Mouse (Mus musculus) embryonic facial prominence, embryonic 14.5 days (tissue): Measurements from ENCODE around the gene Cntn4. TPM values are rescaled to one million over a fixed set of nuclear protein-coding genes. Genes with fewer than 3 reads are reported as not detected.
A peak's percentile ranks its signal among the peaks of the same experiment; 100 is the strongest.

ENCODE experiments used
- ATAC-seq: fragments of 200-750 bp; cut with Nextera tagmentation; 2 replicates; pipeline ENCODE4 v1.8.0; 2017; ENCODE audit warnings: low read depth, moderate number of reproducible peaks, moderate TSS enrichment
- DNase-seq: peaks from one replicate; pipeline ENCODE4 v3.0.0-alpha.2; 2015; ENCODE audit warnings: low spot score
- H3K27ac ChIP-seq: fragments of 300-500 bp; sonication (generic); replicated peaks from 2 replicates; pipeline ENCODE4 v1.5.1; 2014; ENCODE audit warnings: low read depth, mild to moderate bottlenecking, low read length, moderate library complexity
- H3K27me3 ChIP-seq: fragments of 300-500 bp; sonication (generic); replicated peaks from 2 replicates; pipeline ENCODE4 v1.6.1; 2014; ENCODE audit warnings: low read length; ENCODE audit not compliant: control insufficient read depth, insufficient read depth
- H3K36me3 ChIP-seq: fragments of 300-500 bp; sonication (generic); 2 replicates; pipeline ENCODE4 v1.6.1; 2014; ENCODE audit warnings: low read length, mixed read lengths; ENCODE audit not compliant: control insufficient read depth, insufficient read depth
- H3K4me1 ChIP-seq: fragments of 300-500 bp; sonication (generic); 2 replicates; pipeline ENCODE4 v1.6.1; 2014; ENCODE audit warnings: antibody characterized with exemption, low read length; ENCODE audit not compliant: control insufficient read depth, insufficient read depth
- H3K4me2 ChIP-seq: fragments of 300-500 bp; sonication (generic); 2 replicates; pipeline ENCODE4 v1.6.1; 2014; ENCODE audit warnings: low read depth, mild to moderate bottlenecking, low read length, moderate library complexity, mixed read lengths
- H3K4me3 ChIP-seq: fragments of 300-500 bp; sonication (generic); 2 replicates; pipeline ENCODE4 v1.5.1; 2014; ENCODE audit warnings: low read depth, mild to moderate bottlenecking, low read length
- H3K9ac ChIP-seq: fragments of 300-500 bp; sonication (generic); 2 replicates; pipeline ENCODE4 v1.6.1; 2014; ENCODE audit warnings: low read depth, mild to moderate bottlenecking, low read length, moderate library complexity, mixed read lengths
- H3K9me3 ChIP-seq: fragments of 300-500 bp; sonication (generic); 2 replicates; pipeline ENCODE4 v1.6.1; 2016; ENCODE audit warnings: low read length; ENCODE audit not compliant: control insufficient read depth
- WGBS: fragments of 180-500 bp; shearing (Covaris S2); extraction: QIAGEN DNeasy Blood & Tissue Kit; methylation state at CpG from one replicate; pipeline ENCODE4 v1.1.7; 2014; 5-methylcytosine and 5-hydroxymethylcytosine counted together
- polyA plus RNA-seq: library from polyadenylated mRNA; unstranded; fragments of >200 nt; fragmentation: Nextera tagmentation; extraction: Ambion mirVana; gene quantifications from 2 replicates; pipeline ENCODE4 v1.2.1, GENCODE M21; 2014

The Cntn4 gene
- polyA plus RNA-seq, 1 experiment from 2014 or later, result 13.2 TPM

DNA sequence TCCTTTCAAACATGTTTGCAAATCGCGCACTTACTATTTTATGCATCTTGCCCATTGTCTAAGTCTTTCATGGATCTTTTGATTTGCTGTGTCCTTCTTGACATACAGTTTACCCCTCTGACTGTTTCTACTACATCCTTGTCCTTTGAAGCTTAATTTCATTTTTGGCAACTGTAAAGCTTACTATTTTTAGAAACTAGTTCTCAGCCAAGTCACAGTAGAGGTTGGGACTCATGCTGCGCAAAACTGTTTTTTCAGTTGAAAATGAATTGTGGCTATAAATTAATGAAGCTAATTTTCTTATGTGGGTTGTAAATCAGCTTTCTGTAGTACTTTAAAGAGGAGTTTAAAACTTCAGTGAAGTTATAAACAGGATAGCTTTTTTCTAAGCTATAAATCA is 585.9 kb downstream of the Cntn4 start:
- Histone ChIP-seq H3K36me3 (no peaks in the 10 kb centered on the region), H3K4me1 (no peaks in the 10 kb centered on the region), H3K27me3 (no peaks in the 10 kb centered on the region), H3K9me3 (no peaks in the 10 kb centered on the region), H3K27ac (no peak overlapping the region), H3K9ac (no peak overlapping the region), H3K4me3 (no peak overlapping the region), H3K4me2 (no peak overlapping the region)
- 88% methylated on average over 3 of the region's 3 CpGs for WGBS
- DNase-seq (no peak), ATAC-seq (no peak)

DNA sequence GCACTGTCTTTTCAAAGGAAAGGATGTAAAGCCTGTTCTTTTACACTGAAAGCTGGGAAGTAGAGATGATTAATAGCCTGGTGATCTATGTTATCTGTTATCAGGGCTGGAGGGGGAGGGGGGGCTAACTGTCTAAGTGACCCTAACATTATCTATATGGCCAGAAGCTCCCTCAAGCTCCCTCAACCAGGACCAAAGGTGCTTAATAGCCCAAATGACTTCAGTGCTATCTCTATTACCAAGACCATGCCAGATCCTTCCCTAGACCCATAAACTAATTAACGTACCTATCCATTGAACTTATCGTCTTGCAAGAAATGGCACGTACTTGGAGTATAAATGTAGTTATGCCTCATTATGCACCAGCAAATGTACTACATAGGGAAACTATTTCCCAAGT is 588.0 kb downstream of the Cntn4 start:
- Histone ChIP-seq H3K27me3 (no peaks in the 10 kb centered on the region), H3K4me3 (no peak overlapping the region), H3K36me3 (no peaks in the 10 kb centered on the region), H3K4me2 (no peak overlapping the region), H3K4me1 (no peaks in the 10 kb centered on the region), H3K9ac (no peak overlapping the region), H3K9me3 (no peaks in the 10 kb centered on the region), H3K27ac (no peak overlapping the region)
- WGBS, result 96% methylated on average over 3 of the region's 3 CpGs
- no peak for ATAC-seq
- DNase-seq, result no peak

DNA sequence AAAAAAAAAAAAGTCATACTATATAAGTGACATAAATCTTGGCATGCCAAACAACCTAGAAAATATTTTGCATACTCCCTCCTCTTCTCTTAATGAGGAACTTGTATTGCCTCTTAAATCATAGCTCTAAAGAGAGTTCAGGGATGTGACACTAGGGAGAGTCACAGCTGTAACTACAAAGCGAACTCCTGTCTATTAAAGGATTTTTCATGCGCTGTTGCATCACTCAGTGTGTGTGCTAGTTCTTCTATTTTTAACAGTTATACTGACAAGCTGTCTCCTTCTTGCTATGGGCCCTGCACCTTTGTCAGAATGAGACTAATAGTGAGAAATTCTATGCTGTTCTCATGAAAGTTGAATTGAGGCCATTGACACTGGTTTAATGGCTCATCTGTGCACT is 588.8 kb downstream of the Cntn4 start:
- WGBS, result 83% methylated on average over 2 of the region's 2 CpGs
- H3K36me3 ChIP-seq, result no peaks in the 10 kb centered on the region
- H3K9ac ChIP-seq, result no peak overlapping the region
- no peak overlapping the region for H3K27ac ChIP-seq
- H3K27me3 ChIP-seq, result no peaks in the 10 kb centered on the region
- H3K4me1 ChIP-seq, result no peaks in the 10 kb centered on the region
- ATAC-seq (no peak), DNase-seq (no peak)
- H3K4me3 ChIP-seq, result no peak overlapping the region
- no peaks in the 10 kb centered on the region for H3K9me3 ChIP-seq
- no peak overlapping the region for H3K4me2 ChIP-seq

DNA sequence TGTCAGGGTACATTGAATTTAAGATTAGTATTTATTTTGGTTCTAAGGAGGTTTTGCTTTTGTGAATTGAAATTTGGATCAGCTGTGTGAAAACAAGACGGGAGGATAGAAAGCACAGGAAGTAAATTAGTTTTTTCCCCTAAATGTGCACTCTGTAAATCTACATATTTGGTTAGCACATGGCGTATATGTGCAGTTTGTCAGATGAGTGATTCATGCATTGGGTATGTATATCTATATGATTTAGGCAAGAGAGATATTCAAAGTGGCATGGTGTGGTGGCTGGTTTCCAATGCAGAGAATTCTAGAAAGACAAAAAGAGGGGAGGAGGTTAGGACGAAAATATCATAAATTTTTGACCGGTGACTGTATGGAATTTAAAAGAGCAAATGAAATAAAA is 591.3 kb downstream of the Cntn4 start:
- Histone ChIP-seq H3K4me2 (no peak overlapping the region), H3K4me1 (no peaks in the 10 kb centered on the region), H3K27ac (no peak overlapping the region), H3K9me3 (no peaks in the 10 kb centered on the region), H3K9ac (no peak overlapping the region), H3K36me3 (no peaks in the 10 kb centered on the region), H3K27me3 (no peaks in the 10 kb centered on the region), H3K4me3 (no peak overlapping the region)
- WGBS, result 74% methylated on average over 4 of the region's 4 CpGs
- no peak for ATAC-seq
- no peak for DNase-seq

DNA sequence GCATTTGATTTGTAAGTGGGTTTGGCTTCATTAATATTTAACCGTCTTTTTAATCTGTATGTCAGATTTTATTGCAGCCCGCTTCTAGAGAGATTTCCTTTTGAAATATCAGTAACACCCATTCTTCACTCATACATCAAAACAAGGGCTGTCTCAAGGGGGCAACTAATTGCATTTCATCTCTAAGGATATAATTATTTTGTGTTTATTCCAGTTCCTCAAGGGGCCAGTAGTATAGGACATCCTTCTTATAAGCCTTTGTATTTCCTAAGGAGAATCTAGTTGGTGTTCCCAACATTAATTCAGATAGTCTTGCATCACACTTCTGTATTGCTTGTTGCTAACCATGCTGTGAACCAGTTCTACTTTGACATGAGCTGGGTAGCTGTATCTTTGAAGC is 599.7 kb downstream of the Cntn4 start:
- WGBS, result 86% methylated on average over 2 of the region's 2 CpGs
- ATAC-seq (peak; percentile 55; the same call in 1 of the 2 replicates), DNase-seq (peak; percentile 26)
- Histone ChIP-seq H3K4me2 (no peak overlapping the region), H3K27me3 (no peaks in the 10 kb centered on the region), H3K9me3 (no peaks in the 10 kb centered on the region), H3K36me3 (no peaks in the 10 kb centered on the region), H3K9ac (no peak overlapping the region), H3K4me3 (no peak overlapping the region), H3K27ac (no peak overlapping the region), H3K4me1 (no peaks in the 10 kb centered on the region)

DNA sequence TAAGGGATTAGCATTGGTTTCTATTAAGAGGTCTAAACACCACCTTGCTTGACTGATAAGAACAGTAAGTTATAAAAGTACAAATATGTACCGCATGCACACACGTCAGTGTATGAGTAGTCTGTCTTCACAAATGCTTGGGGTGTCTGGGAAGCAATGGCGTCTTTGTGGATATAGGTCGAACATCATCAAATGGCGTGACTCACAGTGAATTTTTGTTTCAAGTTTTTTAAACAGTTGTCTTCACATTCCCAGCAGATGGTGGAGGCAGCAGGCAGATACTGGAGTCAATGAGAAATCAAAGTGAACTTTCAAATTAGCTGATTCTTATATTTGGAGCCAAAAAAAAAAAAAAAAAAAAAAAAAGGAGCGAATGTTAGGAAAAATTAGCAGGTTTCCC is 604.2 kb downstream of the Cntn4 start:
- DNase-seq (no peak), ATAC-seq (no peak)
- Histone ChIP-seq H3K4me2 (no peak overlapping the region), H3K9me3 (no peaks in the 10 kb centered on the region), H3K9ac (no peak overlapping the region), H3K27ac (no peak overlapping the region), H3K4me1 (no peaks in the 10 kb centered on the region), H3K36me3 (no peaks in the 10 kb centered on the region), H3K27me3 (no peaks in the 10 kb centered on the region), H3K4me3 (no peak overlapping the region)
- WGBS, result 91% methylated on average over 6 of the region's 6 CpGs

DNA sequence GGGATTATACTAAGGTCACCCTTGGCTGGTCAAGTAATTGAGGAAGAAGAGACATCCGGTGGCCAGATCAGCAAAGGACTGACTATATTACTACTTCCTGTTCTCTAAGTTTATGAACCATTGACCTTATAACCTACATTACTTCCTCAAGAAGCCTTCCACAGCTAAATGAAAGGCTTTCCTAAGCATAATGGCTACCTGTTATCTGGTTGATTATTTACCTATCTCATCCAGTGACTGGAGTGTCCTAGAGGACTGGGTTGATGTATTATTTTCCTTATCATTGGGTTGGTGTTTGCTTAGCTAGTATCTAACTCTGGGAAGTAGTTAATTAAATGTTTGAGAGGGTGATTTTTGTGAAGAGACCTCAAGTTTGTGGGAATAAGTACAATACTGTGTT is 606.4 kb downstream of the Cntn4 start:
- Histone ChIP-seq H3K4me1 (no peaks in the 10 kb centered on the region), H3K36me3 (no peaks in the 10 kb centered on the region), H3K9me3 (no peaks in the 10 kb centered on the region), H3K27ac (no peak overlapping the region), H3K4me2 (no peak overlapping the region), H3K9ac (no peak overlapping the region), H3K27me3 (no peaks in the 10 kb centered on the region), H3K4me3 (no peak overlapping the region)
- DNase-seq, result no peak
- 43% methylated on average over 1 of the region's 1 CpGs for WGBS
- ATAC-seq, result no peak

DNA sequence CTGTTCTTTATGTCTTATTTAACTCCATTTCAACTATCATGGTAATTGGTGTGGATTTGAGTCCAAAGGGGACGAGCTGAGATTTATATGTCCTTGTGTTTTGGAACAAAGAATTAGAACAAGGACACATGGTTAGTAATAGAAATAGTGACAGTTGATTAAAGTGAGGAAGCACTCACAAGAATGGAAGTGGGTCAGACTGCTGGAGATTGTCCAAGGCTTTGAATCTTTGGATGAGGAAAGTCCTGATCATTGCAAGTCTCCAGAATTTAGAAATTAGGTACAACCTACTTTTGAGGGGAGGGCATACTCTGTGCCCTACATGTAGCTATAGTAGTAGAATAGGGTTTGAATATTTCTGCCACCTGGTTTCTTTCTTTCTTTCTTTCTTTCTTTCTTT is 622.0 kb downstream of the Cntn4 start:
- 71% methylated on average over 1 of the region's 1 CpGs for WGBS
- no peak overlapping the region for H3K4me2 ChIP-seq
- no peak overlapping the region for H3K4me3 ChIP-seq
- ATAC-seq (no peak), DNase-seq (no peak)
- no peaks in the 10 kb centered on the region for H3K27me3 ChIP-seq
- no peak overlapping the region for H3K9ac ChIP-seq
- no peaks in the 10 kb centered on the region for H3K4me1 ChIP-seq
- no peak overlapping the region for H3K27ac ChIP-seq
- H3K9me3 ChIP-seq, result no peaks in the 10 kb centered on the region
- no peaks in the 10 kb centered on the region for H3K36me3 ChIP-seq

DNA sequence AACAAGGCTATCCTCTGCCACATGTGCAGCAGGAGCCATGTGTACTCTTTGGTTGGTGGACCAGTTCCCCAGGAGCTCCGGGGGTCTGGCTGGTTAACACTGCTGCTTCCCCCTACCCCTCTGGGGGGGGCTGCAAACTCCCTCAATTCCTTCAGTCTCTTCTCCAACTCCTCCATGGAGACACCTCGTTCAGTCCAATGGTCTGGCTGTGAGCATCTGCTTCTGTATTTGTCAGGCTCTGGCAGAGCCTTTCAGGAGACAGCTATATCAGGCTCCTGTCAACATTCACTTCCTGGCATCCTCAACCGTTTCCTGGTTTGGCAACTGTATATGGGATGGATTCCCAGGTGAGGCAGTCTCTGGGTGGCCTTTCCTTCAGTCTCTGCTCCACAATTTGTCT is 622.7 kb downstream of the Cntn4 start:
- 60% methylated on average over 3 of the region's 3 CpGs for WGBS
- ATAC-seq (no peak), DNase-seq (no peak)
- Histone ChIP-seq H3K27me3 (no peaks in the 10 kb centered on the region), H3K9me3 (no peaks in the 10 kb centered on the region), H3K9ac (no peak overlapping the region), H3K36me3 (no peaks in the 10 kb centered on the region), H3K4me1 (no peaks in the 10 kb centered on the region), H3K4me2 (no peak overlapping the region), H3K4me3 (no peak overlapping the region), H3K27ac (no peak overlapping the region)
